Mouse (Mus musculus) ES-CJ7 (cell line): ENCODE measurements around the gene Gatb.

Experiments
- DNase-seq: peaks from one replicate; pipeline ENCODE4 v3.0.0; 2011; ENCODE audit warnings: low read depth, low spot score

The Gatb gene

DNA sequence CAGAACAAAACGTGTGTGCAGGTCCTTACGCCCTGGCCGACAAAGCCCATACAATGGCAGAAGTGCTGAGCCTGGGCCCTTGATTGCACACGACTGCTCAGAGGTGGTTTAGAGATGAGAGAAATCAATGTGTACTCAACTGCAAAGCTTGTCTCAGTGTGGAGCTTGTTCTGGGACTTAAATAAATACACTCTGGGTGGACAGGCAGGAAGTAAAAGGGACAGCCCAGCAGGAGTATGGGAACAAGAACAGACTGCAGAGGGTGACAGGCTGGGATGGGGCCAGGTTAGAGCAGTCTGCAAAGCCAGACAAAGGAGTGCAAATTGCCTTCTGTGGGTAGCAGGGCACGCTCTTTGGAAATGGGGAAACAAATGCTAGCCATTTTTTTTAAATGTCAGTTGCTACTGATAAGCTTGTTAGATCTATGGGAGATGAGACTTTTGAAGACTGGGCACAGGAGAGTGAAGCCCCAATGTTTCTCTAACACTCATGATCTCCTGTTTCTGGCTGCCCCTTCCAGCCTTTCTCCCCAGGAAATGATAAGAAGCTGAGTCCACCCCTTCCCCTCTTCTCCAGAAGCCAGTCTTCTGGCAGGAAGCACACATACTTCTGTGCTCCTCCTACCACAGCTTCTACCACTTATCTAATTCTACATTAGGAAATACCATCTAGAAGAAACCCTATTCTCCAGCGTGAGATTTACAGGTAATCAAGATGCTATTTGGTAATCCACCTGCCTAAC lies 129.4 kb downstream of the Gatb start:
- DNase-seq, result no peak
